ENCODE assay signal across 30 mouse cellular contexts in genomic region chr9:43300394-43300793, GRCm38 (mm10). TPM values are rescaled to one million over a fixed set of nuclear protein-coding genes. Genes with fewer than 3 reads are reported as not detected.
DNase-seq lines count a peak whose midpoint lies in the region; ATAC-seq and TF ChIP-seq lines count a peak whose summit lies in the region.
"Had no signal": no experiment of that assay in that cellular context is flagged by ENCODE, and none has a peak within 500 bp of the region (broad histone marks: within the 10 kb centered on the region; RNA-seq: fewer than 3 reads in every experiment).

No protein-coding gene starts in this region.

- H3K4me2 ChIP-seq in lung, embryonic 14.5 days, result no peak overlapping the region
- H3K4me2 ChIP-seq: embryonic facial prominence, embryonic 13.5 days; hindbrain, embryonic 14.5 days; lung, embryonic 15.5 days; midbrain, embryonic 12.5 days had no signal

- 0 out of 2 replicates have a peak, but pooled peaks cover 2% of the 10 kb centered on the region for H3K4me1 ChIP-seq in lung, embryonic 14.5 days (ENCODE audit: insufficient read depth)
- H3K4me1 ChIP-seq: heart, embryonic 10.5 days; lung, embryonic 15.5 days; midbrain, embryonic 12.5 days had no signal

- no peaks in the 10 kb centered on the region for H3K27me3 ChIP-seq in lung, embryonic 14.5 days (ENCODE audit: insufficient read depth, low read length)
- H3K27me3 ChIP-seq: lung, embryonic 15.5 days; midbrain, embryonic 12.5 days had no signal

- H3K9me3 ChIP-seq in lung, embryonic 14.5 days (ENCODE audit: low read depth, low read length), result no peaks in the 10 kb centered on the region
- H3K9me3 ChIP-seq: embryonic facial prominence, embryonic 13.5 days; heart, embryonic 10.5 days; lung, embryonic 15.5 days; midbrain, embryonic 12.5 days had no signal

- H3K36me3 ChIP-seq in lung, embryonic 14.5 days (ENCODE audit: insufficient read depth), result no peaks in the 10 kb centered on the region
- H3K36me3 ChIP-seq: embryonic facial prominence, embryonic 13.5 days; heart, embryonic 10.5 days; lung, embryonic 15.5 days; midbrain, embryonic 12.5 days had no signal

- H3K4me3 ChIP-seq in lung, embryonic 14.5 days (ENCODE audit: low read depth, low read length), result no peak overlapping the region
- H3K4me3 ChIP-seq: embryonic facial prominence, embryonic 13.5 days; gastrocnemius, adult 2 months; heart, embryonic 10.5 days; lung, embryonic 15.5 days; midbrain, embryonic 12.5 days had no signal

- no peak overlapping the region for H3K27ac ChIP-seq in lung, embryonic 14.5 days (ENCODE audit: low read depth)
- H3K27ac ChIP-seq: embryonic facial prominence, embryonic 13.5 days; gastrocnemius, adult 2 months; heart, embryonic 10.5 days; hindbrain, embryonic 14.5 days; kidney, postnatal 0 days; liver, embryonic 14.5 days; lung, embryonic 15.5 days; midbrain, embryonic 12.5 days had no signal

- WGBS in lung, embryonic 14.5 days, result 31% methylated on average over 10 of the region's 10 CpGs

- ATAC-seq in frontal cortex, adult (ENCODE audit: low TSS enrichment), result peak; percentile 85
- no peak for ATAC-seq in lung, embryonic 14.5 days (ENCODE audit: insufficient read depth)
- ATAC-seq: CD4-positive, CD25-positive, alpha-beta regulatory T cell, adult 4 months; forebrain, embryonic 14.5 days; inflammation-experienced regulatory T-cells, adult 6 months had no signal

- no peak for TF ChIP-seq CTCF in lung, embryonic 14.5 days (IDR thresholded peaks at IDR 0.05; ENCODE audit: low read depth)

- no peak for DNase-seq in frontal cortex, postnatal 10 days (ENCODE audit: low spot score in 2 of 2)
- DNase-seq in lung, embryonic 14.5 days, result peak; percentile 55
- no peak for DNase-seq in lung, postnatal 14 days
- DNase-seq in Muller cell, postnatal 12 days (ENCODE audit: inconsistent ontology term), result peak; percentile 60
- DNase-seq in fibroblast of lung, adult 2 months (ENCODE audit: low read depth), result peak; percentile 87
- no peak for DNase-seq in yolk sac, embryonic 10.5 days (ENCODE audit: low spot score)
- DNase-seq in layer of hippocampus, postnatal 25 days (ENCODE audit: extremely low spot score in 1 of 2, low spot score in 1 of 2), result no peak
- DNase-seq: adrenal gland, adult 2 months; cerebellum, adult 8-10 months; cerebellum, postnatal 36 days; embryo, embryonic 11 days; gastrocnemius, adult 2 months; heart, postnatal 4 days; kidney, adult 18-20 months; layer of hippocampus, adult 9-11 months; thymus, adult 2 months; thymus, postnatal 4 days had no signal

- no peak overlapping the region for H3K9ac ChIP-seq in lung, embryonic 14.5 days
- H3K9ac ChIP-seq: embryonic facial prominence, embryonic 13.5 days; hindbrain, embryonic 14.5 days; liver, embryonic 14.5 days; lung, embryonic 15.5 days; midbrain, embryonic 12.5 days had no signal

RNA-seq across cellular contexts. Expression of gene Trim29, which starts 10.3 kb away (rescaled TPM):
- polyA plus RNA-seq in lung, embryonic 14.5 days (2014; fragmentation: Nextera tagmentation; extraction: Ambion mirVana), result 0.19 and 0.21 TPM in 2 replicates
- total RNA-seq in layer of hippocampus, postnatal 25 days (2021), result under 1 TPM; 0.34 to 0.35 TPM
- total RNA-seq: gastrocnemius, adult 2 months; megakaryocyte progenitor cell, adult 5-6 weeks; monocyte, adult 5-6 weeks had no signal
- polyA plus RNA-seq: CD4-positive, CD25-positive, alpha-beta regulatory T cell, adult 4 months; forebrain, embryonic 14.5 days; hindbrain, embryonic 14.5 days; inflammation-experienced regulatory T-cells, adult 6 months had no signal

Comparison
In these comparisons a context has a peak if more than half of its experiments do, and no peak if none do; other contexts are left out.
1. DNase-seq: peak in lung, embryonic 14.5 days (single experiment), Muller cell, postnatal 12 days (single experiment) and fibroblast of lung, adult 2 months (single experiment); none in frontal cortex, postnatal 10 days (0 of 2), lung, postnatal 14 days (single experiment), yolk sac, embryonic 10.5 days (single experiment) and layer of hippocampus, postnatal 25 days (0 of 2).